Mouse (Mus musculus) stomach, embryonic 15.5 days (tissue): Measurements from ENCODE around the gene Gm2000. TPM values are rescaled to one million over a fixed set of nuclear protein-coding genes. Genes with fewer than 3 reads are reported as not detected.

Source experiments
- ATAC-seq: fragments of 200-750 bp; cut with Nextera tagmentation; 2 replicates; pipeline ENCODE4 v1.8.0; 2017; ENCODE audit warnings: low read depth, moderate number of reproducible peaks, moderate TSS enrichment; ENCODE audit not compliant: insufficient read depth, low FRiP score
- H3K27ac ChIP-seq: fragments of 300-500 bp; sonication (generic); 2 replicates; pipeline ENCODE4 v1.5.1; 2015; ENCODE audit warnings: mild to moderate bottlenecking, inconsistent platforms
- H3K27me3 ChIP-seq: fragments of 300-500 bp; sonication (generic); replicated peaks from 2 replicates; pipeline ENCODE4 v1.6.1; 2015; ENCODE audit warnings: inconsistent platforms
- H3K36me3 ChIP-seq: fragments of 300-500 bp; sonication (generic); 2 replicates; pipeline ENCODE4 v1.6.1; 2015; ENCODE audit warnings: inconsistent platforms
- H3K4me1 ChIP-seq: fragments of 300-500 bp; sonication (generic); 2 replicates; pipeline ENCODE4 v1.6.1; 2015; ENCODE audit warnings: inconsistent platforms
- H3K4me2 ChIP-seq: fragments of 300-500 bp; sonication (generic); 2 replicates; pipeline ENCODE4 v1.6.1; 2015; ENCODE audit warnings: mild to moderate bottlenecking, inconsistent platforms
- H3K4me3 ChIP-seq: fragments of 300-500 bp; sonication (generic); replicated peaks from 2 replicates; pipeline ENCODE4 v1.5.1; 2015; ENCODE audit warnings: inconsistent platforms
- H3K9ac ChIP-seq: fragments of 300-500 bp; sonication (generic); 2 replicates; pipeline ENCODE4 v1.6.1; 2015; ENCODE audit warnings: inconsistent platforms
- H3K9me3 ChIP-seq: fragments of 300-500 bp; sonication (generic); 2 replicates; pipeline ENCODE4 v1.6.1; 2016; ENCODE audit warnings: inconsistent platforms
- WGBS: fragments of 180-500 bp; shearing (Covaris S2); methylation state at CpG from one replicate; pipeline ENCODE4 v1.1.7; 2015; 5-methylcytosine and 5-hydroxymethylcytosine counted together
- polyA plus RNA-seq: library from polyadenylated mRNA; unstranded; fragments of >200 nt; fragmentation: Nextera tagmentation; extraction: Ambion mirVana; gene quantifications from 2 replicates; pipeline ENCODE4 v1.2.1, GENCODE M21; 2015

Gm2000 gene
- polyA plus RNA-seq, 1 experiment from 2014 or later, result 1,042 TPM

GRCm38 (mm10) chr1:156402491-156402890 lies 36.7 kb downstream of the Gm2000 start:
- Histone ChIP-seq H3K27me3 (no peaks in the 10 kb centered on the region), H3K4me3 (no peak overlapping the region), H3K9ac (no peak overlapping the region), H3K9me3 (no peaks in the 10 kb centered on the region), H3K4me1 (no peaks in the 10 kb centered on the region), H3K36me3 (no peaks in the 10 kb centered on the region), H3K27ac (no peak overlapping the region), H3K4me2 (no peak overlapping the region)
- no peak for ATAC-seq
- 46% methylated on average over 2 of the region's 2 CpGs for WGBS

GRCm38 (mm10) chr1:156403251-156403650 lies 37.4 kb downstream of the Gm2000 start:
- Histone ChIP-seq H3K27me3 (no peaks in the 10 kb centered on the region), H3K4me2 (no peak overlapping the region), H3K4me3 (no peak overlapping the region), H3K9ac (no peak overlapping the region), H3K27ac (no peak overlapping the region), H3K9me3 (no peaks in the 10 kb centered on the region), H3K36me3 (no peaks in the 10 kb centered on the region), H3K4me1 (no peaks in the 10 kb centered on the region)
- ATAC-seq, result no peak
- WGBS, result 54% methylated on average over 10 of the region's 10 CpGs

DNA sequence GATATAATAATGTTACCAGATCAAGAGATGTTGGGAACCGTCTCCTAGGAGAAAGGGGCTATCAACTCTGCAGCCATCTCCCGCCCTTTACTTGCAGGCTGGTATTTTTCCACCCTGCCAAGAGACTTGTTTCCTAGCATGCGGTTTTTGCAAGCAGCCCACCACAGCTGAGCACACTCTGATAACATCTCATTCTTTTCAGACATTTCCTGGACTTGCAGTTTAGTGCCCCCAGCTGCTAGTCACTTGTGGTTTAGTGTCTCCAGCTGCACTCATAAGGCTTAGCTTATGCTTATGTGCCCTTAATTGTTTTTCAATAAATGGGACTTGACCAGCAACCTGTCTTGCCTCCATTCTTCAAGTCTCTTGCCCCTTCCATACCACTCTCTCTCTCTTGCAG lies 42.2 kb downstream of the Gm2000 start:
- no peak overlapping the region for H3K4me3 ChIP-seq
- 50% methylated on average over 3 of the region's 3 CpGs for WGBS
- ATAC-seq, result no peak
- no peaks in the 10 kb centered on the region for H3K36me3 ChIP-seq
- H3K4me1 ChIP-seq, result no peaks in the 10 kb centered on the region
- H3K27me3 ChIP-seq, result no peaks in the 10 kb centered on the region
- H3K9me3 ChIP-seq, result no peaks in the 10 kb centered on the region
- no peak overlapping the region for H3K9ac ChIP-seq
- H3K4me2 ChIP-seq, result no peak overlapping the region
- H3K27ac ChIP-seq, result no peak overlapping the region

DNA sequence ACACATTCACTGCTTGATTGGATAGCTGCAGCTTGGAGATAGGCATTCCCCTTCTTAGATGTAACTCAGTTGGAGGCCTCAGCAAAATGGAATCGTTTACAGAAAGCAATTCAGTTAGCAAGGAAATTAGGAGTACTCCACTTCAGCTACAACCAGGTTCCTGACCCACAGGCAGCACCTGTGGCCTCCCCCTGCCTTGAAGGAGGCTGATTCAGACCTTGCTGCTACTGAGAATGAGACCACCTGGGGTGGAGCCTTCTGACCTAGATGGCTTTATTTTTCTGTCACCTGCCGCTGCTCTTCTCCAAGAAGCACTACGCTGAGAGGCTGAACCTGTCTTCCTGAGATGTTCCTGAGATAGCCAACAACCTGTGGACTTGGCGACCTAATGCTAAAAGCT lies 42.7 kb downstream of the Gm2000 start:
- H3K4me3 ChIP-seq, result no peak overlapping the region
- H3K27me3 ChIP-seq, result no peaks in the 10 kb centered on the region
- no peak overlapping the region for H3K9ac ChIP-seq
- ATAC-seq, result no peak
- 61% methylated on average over 4 of the region's 4 CpGs for WGBS
- no peak overlapping the region for H3K4me2 ChIP-seq
- H3K4me1 ChIP-seq, result no peaks in the 10 kb centered on the region
- no peaks in the 10 kb centered on the region for H3K36me3 ChIP-seq
- H3K9me3 ChIP-seq, result no peaks in the 10 kb centered on the region
- H3K27ac ChIP-seq, result no peak overlapping the region

Other genes starting within 250 kb of the Gm2000 start
- gene Fam163a, start 161.0 kb upstream of the Gm2000 start, polyA plus RNA-seq, result 4.7 and 4.9 TPM in 2 replicates
- 0.52 and 0.68 TPM in 2 replicates for gene Tdrd5, start 62.4 kb upstream of the Gm2000 start, polyA plus RNA-seq
- 0.05 and 0.10 TPM in 2 replicates for gene Nphs2, start 55.3 kb upstream of the Gm2000 start, polyA plus RNA-seq
- 0.18 TPM in 1 of 2 replicates, not detected in the other for gene Axdnd1, start 55.1 kb downstream of the Gm2000 start, polyA plus RNA-seq
- gene Soat1, start 108.3 kb downstream of the Gm2000 start, polyA plus RNA-seq, result 51.5 and 52.8 TPM in 2 replicates
- 0.35 and 1.8 TPM in 2 replicates for gene Gm10031, start 158.0 kb downstream of the Gm2000 start, polyA plus RNA-seq
- 3.0 and 3.4 TPM in 2 replicates for gene Abl2, start 192.7 kb downstream of the Gm2000 start, polyA plus RNA-seq